Mouse (Mus musculus): ENCODE results near the gene Leng8.
"Not testable (repeated sequence)": the region's sequence is repeated elsewhere in the genome, so short reads cannot be mapped to it uniquely, and the experiment has no call there.

The Leng8 gene

DNA sequence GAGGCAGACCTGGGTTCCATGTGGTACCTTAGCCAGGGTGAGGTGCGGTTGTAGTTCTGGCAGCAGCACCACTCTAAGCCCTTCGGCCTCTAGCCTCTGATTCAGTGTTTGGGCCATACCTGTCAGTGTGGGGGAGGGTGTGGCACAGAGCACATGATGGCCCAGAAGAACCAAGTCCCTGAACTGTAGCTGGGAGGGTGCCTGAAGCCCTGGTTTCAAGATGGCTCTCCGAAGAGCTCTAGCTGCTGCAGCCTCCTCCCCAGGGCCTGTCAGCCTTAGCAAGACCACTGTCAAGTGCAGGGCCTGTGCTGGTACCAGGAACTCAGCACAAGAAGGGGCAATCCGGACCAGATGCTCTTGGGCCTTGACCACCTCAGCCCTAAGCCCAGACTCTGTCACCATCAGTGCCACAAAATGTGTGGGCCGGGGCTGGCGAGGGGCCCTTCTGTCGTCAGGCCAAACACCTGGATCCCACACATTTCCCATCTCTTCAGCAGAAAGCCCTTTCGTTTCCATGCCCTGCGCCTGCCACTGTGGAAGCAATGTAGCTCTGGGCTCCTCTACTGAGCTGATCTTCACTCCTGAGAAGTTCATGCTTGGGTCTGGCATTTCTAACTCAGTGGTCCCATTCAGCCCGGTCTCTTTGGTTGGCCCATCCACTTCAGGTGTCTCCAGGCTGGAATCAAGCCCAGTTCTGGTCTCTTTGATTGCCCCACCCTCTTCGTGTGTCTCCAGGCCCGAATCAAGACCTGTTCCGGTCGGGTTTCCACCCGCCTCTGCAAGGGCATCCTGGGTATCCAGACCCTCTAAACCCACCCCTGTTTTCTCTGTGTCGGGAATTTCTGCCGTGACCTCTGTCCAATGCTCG is 11.7 kb downstream of the Leng8 start:
- no peak for DNase-seq

- peak; percentile 90 for DNase-seq
Observed at GRCm38 (mm10) chr7:4149209-4150054, 12.6 kb downstream of the Leng8 start.

DNA sequence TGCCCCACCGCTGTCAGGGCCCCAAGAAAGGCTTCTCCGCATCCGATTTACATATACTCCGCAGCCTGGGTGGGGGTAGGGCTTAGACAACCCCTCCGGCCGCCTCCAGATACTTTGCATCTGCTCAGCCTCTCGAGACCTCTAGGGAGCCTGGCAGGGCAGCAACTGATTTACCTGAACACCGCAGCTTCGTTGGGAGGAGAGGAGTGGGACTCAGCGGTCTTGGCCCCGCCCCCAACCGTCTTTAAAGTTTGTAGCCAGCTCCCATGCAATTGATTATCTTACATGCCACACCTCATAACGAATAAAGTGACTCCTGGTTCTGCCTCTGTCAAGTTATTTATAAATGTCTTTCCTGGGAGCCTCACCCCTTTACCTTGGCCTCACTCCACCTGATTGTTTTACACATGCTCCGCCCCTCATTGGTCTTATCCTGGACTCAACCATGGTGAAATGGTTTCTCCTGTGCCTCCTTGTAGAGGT is 13.3 kb downstream of the Leng8 start, which contains the start of gene Leng9:
Gene Leng9 (minus strand): TSS at position 316 of the 483 bp plus-strand sequence.
- DNase-seq, result peak; percentile 66

- peak; percentile 72 for DNase-seq
Observed at GRCm38 (mm10) chr7:4150811-4151221, 14.0 kb downstream of the Leng8 start.

- no peak for DNase-seq
Observed at GRCm38 (mm10) chr7:4151241-4151640, 14.4 kb downstream of the Leng8 start.

GRCm38 (mm10) chr7:4154356-4154755 is 17.5 kb downstream of the Leng8 start:
- DNase-seq, result no peak

DNA sequence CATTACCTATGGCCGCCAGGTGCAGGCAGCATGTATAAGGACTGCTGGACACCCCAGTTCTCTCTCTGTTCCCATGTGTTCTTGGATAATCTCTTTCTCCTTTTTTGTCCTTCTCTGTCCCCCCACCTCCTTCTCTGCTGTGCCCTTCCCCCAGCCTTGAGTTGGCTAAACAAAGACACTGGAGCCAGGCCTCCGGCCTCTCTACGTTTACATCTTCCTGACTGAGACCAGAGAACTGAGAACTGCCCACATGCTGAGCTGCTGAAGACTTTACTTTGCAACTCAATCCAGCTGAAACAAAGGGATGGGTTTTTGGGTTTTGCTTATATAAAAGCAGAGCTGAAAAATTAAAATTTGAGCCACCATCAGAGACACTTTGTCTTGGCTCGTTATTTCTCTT is 18.1 kb downstream of the Leng8 start:
- DNase-seq, result no peak

DNA sequence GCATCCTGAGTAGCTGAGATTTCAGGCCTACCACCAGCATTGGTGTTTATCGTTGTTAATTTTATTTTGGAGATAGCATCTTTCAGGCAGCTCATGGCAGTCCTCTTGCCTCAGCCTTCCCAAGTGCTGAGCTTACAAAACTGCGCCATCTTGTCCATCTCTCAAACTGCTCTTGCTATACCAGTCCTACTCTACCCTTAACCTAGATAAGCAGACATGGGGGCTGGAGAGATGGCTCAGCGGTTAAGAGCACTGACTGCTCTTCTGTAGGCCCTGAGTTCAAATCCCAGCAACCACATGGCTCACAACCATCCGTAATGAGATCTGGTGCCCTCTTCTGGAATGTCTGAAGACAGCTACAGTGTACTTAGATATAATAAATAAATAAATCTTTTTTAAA is 24.8 kb downstream of the Leng8 start:
- not testable (repeated sequence) for DNase-seq

- peak; percentile 45 for DNase-seq
Observed at GRCm38 (mm10) chr7:4163571-4164072, 26.8 kb downstream of the Leng8 start.

DNA sequence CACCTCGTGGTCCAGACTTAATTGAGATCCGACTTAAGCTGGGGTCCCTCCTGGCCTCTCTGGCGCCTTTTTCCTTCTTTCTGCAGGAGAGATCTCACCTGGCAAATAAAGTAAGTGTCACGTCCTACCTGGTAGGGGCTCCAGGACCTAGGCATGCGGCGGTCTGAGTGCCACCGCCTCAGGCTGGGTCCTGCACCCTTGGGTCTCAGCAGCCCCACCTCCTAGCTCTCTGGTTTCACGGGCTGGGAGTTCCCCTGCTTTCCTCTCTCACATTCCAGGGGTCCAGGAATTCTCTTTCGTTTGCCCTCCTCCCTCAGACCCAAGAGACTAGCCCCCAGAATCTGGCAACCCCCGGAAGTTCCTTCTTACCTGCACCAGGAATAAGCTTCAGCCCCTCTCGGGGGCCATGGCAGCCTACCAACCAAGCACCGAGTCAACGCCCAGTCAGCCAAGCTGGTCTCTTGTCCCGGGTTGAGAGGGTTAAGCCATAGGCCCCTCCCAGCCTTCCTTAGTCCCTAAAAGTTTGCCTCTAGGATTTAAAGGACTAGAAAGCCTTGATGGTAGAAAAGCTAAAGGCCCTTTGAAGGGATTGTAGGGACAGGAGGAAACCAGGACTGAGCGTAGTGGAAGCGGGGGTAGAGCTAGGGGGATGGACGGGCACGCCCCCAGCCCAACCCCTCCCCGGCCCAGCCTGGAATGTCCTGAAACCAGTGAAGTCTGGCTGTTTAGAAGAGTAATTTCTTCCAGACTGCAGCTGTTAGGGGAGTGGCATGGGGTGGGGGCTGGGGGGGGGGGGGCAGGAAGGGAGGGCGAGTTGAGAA is 27.5 kb downstream of the Leng8 start, which contains the start of gene Cdc42ep5:
Gene Cdc42ep5 (minus strand): TSS at position 771 of the 821 bp plus-strand sequence.
- DNase-seq, result peak; percentile 87

GRCm38 (mm10) chr7:4165286-4165685 is 28.4 kb downstream of the Leng8 start:
- DNase-seq, result peak; percentile 49

- DNase-seq, result peak; percentile 19
Observed at GRCm38 (mm10) chr7:4167098-4167497, 30.3 kb downstream of the Leng8 start.

GRCm38 (mm10) chr7:4170193-4170938 is 33.5 kb downstream of the Leng8 start:
- no peak for DNase-seq

GRCm38 (mm10) chr7:4178438-4178837 is 41.6 kb downstream of the Leng8 start:
- peak; percentile 83 for DNase-seq
